Mouse (Mus musculus): Measurements from ENCODE around the gene Anxa6. TPM values are rescaled to one million over a fixed set of nuclear protein-coding genes. Genes with fewer than 3 reads are reported as not detected.

Gene Anxa6
- polyA plus RNA-seq, 1 experiment from 2014 or later = 78.5 TPM

DNA sequence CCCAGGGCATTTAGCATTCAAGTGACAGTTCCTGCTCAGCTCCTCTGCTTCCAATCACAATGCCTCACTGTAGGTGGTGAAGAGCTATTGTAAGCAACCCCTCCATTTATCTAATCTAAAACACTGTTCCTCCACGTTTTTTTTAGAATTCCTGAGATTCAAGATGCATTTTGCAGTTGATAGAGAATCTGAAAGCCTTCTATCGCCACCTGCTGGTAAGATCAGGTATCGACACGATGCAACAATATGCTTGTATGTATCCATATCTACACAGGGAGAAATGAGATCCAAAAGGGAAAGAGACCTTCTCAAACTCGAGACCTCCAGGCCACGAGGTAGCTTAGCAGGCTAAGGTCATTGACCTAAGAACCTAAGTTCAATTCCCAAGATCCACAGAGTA is 49.2 kb downstream of the Anxa6 start:
- H3K36me3 ChIP-seq (ENCODE audit: control insufficient read depth, insufficient read depth, low read length) = peaks cover 30% of the 10 kb centered on the region; the same call in 1 of the 2 replicates
- H3K4me3 ChIP-seq (ENCODE audit: low read depth, low read length) = no peak overlapping the region
- no peak for ATAC-seq (replicated peaks; ENCODE audit: low FRiP score)
- no peaks in the 10 kb centered on the region for H3K27me3 ChIP-seq (replicated peaks; ENCODE audit: control insufficient read depth, insufficient read depth, low read length)
- DNase-seq (ENCODE audit: low spot score) = peak; percentile 69
- H3K4me1 ChIP-seq (replicated peaks; ENCODE audit: control insufficient read depth, insufficient read depth, low read length) = no peaks in the 10 kb centered on the region
- no peak overlapping the region for H3K4me2 ChIP-seq
- H3K9ac ChIP-seq (ENCODE audit: low read depth, low read length) = no peak overlapping the region
- no peaks in the 10 kb centered on the region for H3K9me3 ChIP-seq (ENCODE audit: control insufficient read depth, low read length)
- no peak overlapping the region for H3K27ac ChIP-seq (ENCODE audit: low read depth, low read length)
- WGBS = 1% methylated on average over 6 of the region's 6 CpGs

DNA sequence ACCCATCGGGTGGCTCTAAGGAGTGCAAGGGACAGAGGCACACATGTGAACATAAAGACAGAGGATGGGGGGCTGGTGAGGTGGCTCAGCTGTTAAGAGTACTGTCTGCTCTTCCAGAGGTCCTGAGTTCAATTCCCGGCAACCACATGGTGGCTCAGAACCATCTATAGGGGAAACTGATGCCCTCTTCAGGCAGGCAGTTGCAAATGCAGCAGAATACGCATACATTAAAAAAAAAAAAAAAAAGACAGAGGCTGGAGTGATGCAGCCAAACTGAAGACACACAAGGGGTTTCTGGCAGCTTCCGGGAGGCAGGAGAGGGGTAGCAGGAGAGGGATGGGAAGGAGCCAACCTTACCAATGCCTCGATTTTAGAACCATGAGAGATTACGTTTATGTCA is 50.7 kb downstream of the Anxa6 start:
- H3K9me3 ChIP-seq (ENCODE audit: control insufficient read depth, low read length) = no peaks in the 10 kb centered on the region
- peaks cover 26% of the 10 kb centered on the region; the same call in 1 of the 2 replicates for H3K36me3 ChIP-seq (ENCODE audit: control insufficient read depth, insufficient read depth, low read length)
- H3K4me1 ChIP-seq (replicated peaks; ENCODE audit: control insufficient read depth, insufficient read depth, low read length) = no peaks in the 10 kb centered on the region
- H3K9ac ChIP-seq (ENCODE audit: low read depth, low read length) = no peak overlapping the region
- H3K27ac ChIP-seq (ENCODE audit: low read depth, low read length) = no peak overlapping the region
- no peak for ATAC-seq (replicated peaks; ENCODE audit: low FRiP score)
- H3K4me2 ChIP-seq = no peak overlapping the region
- H3K27me3 ChIP-seq (replicated peaks; ENCODE audit: control insufficient read depth, insufficient read depth, low read length) = no peaks in the 10 kb centered on the region
- no peak overlapping the region for H3K4me3 ChIP-seq (ENCODE audit: low read depth, low read length)
- no peak for DNase-seq (ENCODE audit: low spot score)
- WGBS = 79% methylated on average over 6 of the region's 6 CpGs

DNA sequence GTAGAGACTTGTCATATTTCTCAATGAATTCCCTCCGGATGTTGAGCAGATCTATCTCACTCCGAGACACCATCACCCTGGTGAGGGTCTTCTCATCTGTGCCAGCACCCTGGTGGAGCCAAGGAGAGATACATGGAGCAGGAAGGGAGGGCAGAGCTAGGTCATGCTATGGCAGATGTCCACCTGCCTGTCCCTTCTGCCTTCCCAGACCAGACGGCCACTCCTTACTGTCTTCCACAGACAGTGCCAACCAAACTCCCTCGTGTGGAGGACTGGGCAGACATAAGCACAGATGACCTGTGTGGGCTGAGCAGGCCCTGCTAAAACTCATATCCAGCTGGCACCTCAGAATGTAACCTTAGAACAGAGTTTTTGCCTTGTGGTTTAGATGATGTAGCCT is 51.6 kb downstream of the Anxa6 start:
- Histone ChIP-seq H3K27me3 (replicated peaks; ENCODE audit: control insufficient read depth, insufficient read depth, low read length) (no peaks in the 10 kb centered on the region), H3K9me3 (ENCODE audit: control insufficient read depth, low read length) (no peaks in the 10 kb centered on the region), H3K27ac (ENCODE audit: low read depth, low read length) (no peak overlapping the region), H3K4me2 (no peak overlapping the region), H3K4me3 (ENCODE audit: low read depth, low read length) (no peak overlapping the region), H3K36me3 (ENCODE audit: control insufficient read depth, insufficient read depth, low read length) (peaks cover 26% of the 10 kb centered on the region; the same call in 1 of the 2 replicates), H3K9ac (ENCODE audit: low read depth, low read length) (no peak overlapping the region), H3K4me1 (replicated peaks; ENCODE audit: control insufficient read depth, insufficient read depth, low read length) (no peaks in the 10 kb centered on the region)
- no peak for ATAC-seq (replicated peaks; ENCODE audit: low FRiP score)
- WGBS = 93% methylated on average over 4 of the region's 4 CpGs
- no peak for DNase-seq (ENCODE audit: low spot score)

DNA sequence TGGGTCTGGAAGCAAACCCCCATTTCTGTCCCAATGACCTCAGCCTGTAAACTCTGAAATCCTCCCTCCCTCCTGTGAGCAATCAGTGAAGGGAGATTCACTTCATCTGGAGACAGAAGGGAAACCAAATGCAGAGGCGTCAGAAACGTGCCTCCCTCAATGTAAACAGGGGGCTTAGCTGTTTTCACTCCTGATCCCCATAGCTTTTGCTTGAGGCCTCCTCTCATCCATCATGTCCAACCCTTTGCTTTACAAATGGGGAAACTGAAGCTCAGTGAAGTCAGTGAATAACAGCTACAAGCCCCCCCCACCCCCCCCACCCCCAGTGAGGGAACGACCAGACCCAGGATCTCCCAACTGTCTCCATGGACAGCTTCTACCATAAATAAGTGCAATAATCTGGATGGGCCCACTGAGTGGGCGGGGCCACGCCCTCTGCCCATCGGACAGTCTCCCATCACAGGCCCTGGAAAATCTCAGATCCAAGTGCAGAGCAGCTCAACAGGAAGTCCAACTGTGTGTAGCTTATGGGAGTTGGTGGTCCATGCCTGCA is 55.8 kb downstream of the Anxa6 start:
- peaks cover 10% of the 10 kb centered on the region for H3K4me1 ChIP-seq (replicated peaks; ENCODE audit: control insufficient read depth, insufficient read depth, low read length)
- no peak overlapping the region for H3K4me3 ChIP-seq (ENCODE audit: low read depth, low read length)
- no peaks in the 10 kb centered on the region for H3K9me3 ChIP-seq (ENCODE audit: control insufficient read depth, low read length)
- H3K9ac ChIP-seq (ENCODE audit: low read depth, low read length) = no peak overlapping the region
- ATAC-seq (replicated peaks; ENCODE audit: low FRiP score) = no peak
- DNase-seq (ENCODE audit: low spot score) = no peak
- 0 out of 2 replicates have a peak overlapping the region, but pooled peaks have one; percentile 58 for H3K27ac ChIP-seq (ENCODE audit: low read depth, low read length)
- peaks cover 14% of the 10 kb centered on the region; the same call in 1 of the 2 replicates for H3K36me3 ChIP-seq (ENCODE audit: control insufficient read depth, insufficient read depth, low read length)
- WGBS = 59% methylated on average over 6 of the region's 6 CpGs
- H3K27me3 ChIP-seq (replicated peaks; ENCODE audit: control insufficient read depth, insufficient read depth, low read length) = no peaks in the 10 kb centered on the region
- no peak overlapping the region for H3K4me2 ChIP-seq

DNA sequence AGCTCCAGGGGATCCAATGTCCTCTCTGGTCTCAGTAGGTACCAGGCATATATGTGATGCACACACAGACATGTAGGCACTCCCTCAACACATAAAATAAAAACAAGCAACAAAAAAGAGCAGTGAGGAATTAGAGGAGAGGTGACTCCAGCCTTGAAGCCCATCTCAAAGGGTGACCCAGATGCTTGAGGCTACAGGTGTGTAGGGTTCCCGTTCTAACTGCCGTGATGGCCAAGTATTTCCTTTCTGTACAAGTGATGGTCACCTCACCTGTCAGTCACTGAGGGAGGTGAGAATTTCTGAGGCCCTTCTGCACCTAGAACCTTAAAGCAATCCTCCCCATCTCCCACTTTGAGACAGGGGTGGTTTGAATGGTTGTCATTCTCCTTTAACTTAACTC is 56.9 kb downstream of the Anxa6 start:
- peaks cover 10% of the 10 kb centered on the region for H3K4me1 ChIP-seq (replicated peaks; ENCODE audit: control insufficient read depth, insufficient read depth, low read length)
- no peaks in the 10 kb centered on the region for H3K27me3 ChIP-seq (replicated peaks; ENCODE audit: control insufficient read depth, insufficient read depth, low read length)

DNA sequence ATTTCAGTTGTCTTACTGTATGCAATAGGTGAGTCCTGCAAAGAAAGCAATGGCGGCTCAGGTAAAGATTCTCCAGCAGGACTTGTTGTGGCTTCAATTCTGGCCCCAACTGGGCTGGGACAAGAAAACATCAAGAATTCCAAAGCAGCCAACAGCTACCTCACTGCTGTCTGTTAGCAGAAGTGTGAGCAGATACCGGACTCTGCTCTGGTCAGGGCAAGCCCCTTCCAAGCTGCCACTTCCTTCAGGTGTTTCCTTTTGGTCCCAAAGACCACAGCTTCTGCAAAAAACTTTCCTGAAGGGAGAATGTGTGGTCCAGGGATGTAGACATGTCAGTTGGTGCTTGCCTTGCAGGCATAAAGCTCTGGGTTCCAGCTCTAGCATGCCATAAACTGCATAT is 57.5 kb downstream of the Anxa6 start:
- Histone ChIP-seq H3K27ac (ENCODE audit: low read depth, low read length) (no peak overlapping the region), H3K9ac (ENCODE audit: low read depth, low read length) (no peak overlapping the region), H3K9me3 (ENCODE audit: control insufficient read depth, low read length) (no peaks in the 10 kb centered on the region), H3K4me3 (ENCODE audit: low read depth, low read length) (no peak overlapping the region), H3K4me1 (replicated peaks; ENCODE audit: control insufficient read depth, insufficient read depth, low read length) (peaks cover 10% of the 10 kb centered on the region), H3K27me3 (replicated peaks; ENCODE audit: control insufficient read depth, insufficient read depth, low read length) (no peaks in the 10 kb centered on the region), H3K36me3 (ENCODE audit: control insufficient read depth, insufficient read depth, low read length) (no peaks in the 10 kb centered on the region; the same call in 1 of the 2 replicates), H3K4me2 (no peak overlapping the region)
- no peak for ATAC-seq (replicated peaks; ENCODE audit: low FRiP score)
- 61% methylated on average over 2 of the region's 2 CpGs for WGBS
- no peak for DNase-seq (ENCODE audit: low spot score)

More for the DNA sequence above, 56.9 kb downstream of the Anxa6 start:
- H3K9me3 ChIP-seq (ENCODE audit: control insufficient read depth, low read length) = no peaks in the 10 kb centered on the region
- 91% methylated on average over 2 of the region's 2 CpGs for WGBS
- H3K27ac ChIP-seq (ENCODE audit: low read depth, low read length) = no peak overlapping the region
- H3K4me3 ChIP-seq (ENCODE audit: low read depth, low read length) = no peak overlapping the region
- H3K36me3 ChIP-seq (ENCODE audit: control insufficient read depth, insufficient read depth, low read length) = peaks cover 2% of the 10 kb centered on the region; the same call in 1 of the 2 replicates
- H3K9ac ChIP-seq (ENCODE audit: low read depth, low read length) = no peak overlapping the region
- DNase-seq (ENCODE audit: low spot score) (no peak), ATAC-seq (replicated peaks; ENCODE audit: low FRiP score) (no peak)
- H3K4me2 ChIP-seq = no peak overlapping the region

DNA sequence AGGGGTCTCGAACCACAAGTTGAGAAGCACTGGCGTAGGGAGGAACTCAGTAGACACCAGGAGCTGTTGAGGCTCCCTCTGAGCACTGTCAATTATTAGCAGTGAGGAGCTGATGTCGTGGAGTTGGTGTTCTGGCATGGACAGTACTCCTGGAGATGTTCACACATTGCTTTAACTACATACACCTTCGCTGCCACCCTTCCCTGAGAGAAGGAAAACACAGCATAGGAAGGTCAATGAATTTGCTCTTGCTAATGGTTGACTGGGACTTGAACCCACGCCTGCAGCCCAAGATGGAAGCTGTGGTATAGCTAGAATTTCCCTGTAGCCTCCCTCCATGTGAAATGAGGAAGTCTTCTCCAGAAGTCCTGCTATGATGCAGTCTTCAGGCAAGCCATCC is 57.9 kb downstream of the Anxa6 start:
- Histone ChIP-seq H3K4me3 (ENCODE audit: low read depth, low read length) (no peak overlapping the region), H3K36me3 (ENCODE audit: control insufficient read depth, insufficient read depth, low read length) (no peaks in the 10 kb centered on the region; the same call in 1 of the 2 replicates), H3K4me1 (replicated peaks; ENCODE audit: control insufficient read depth, insufficient read depth, low read length) (peaks cover 10% of the 10 kb centered on the region), H3K27ac (ENCODE audit: low read depth, low read length) (no peak overlapping the region), H3K4me2 (no peak overlapping the region), H3K9me3 (ENCODE audit: control insufficient read depth, low read length) (no peaks in the 10 kb centered on the region), H3K27me3 (replicated peaks; ENCODE audit: control insufficient read depth, insufficient read depth, low read length) (no peaks in the 10 kb centered on the region), H3K9ac (ENCODE audit: low read depth, low read length) (no peak overlapping the region)
- ATAC-seq (replicated peaks; ENCODE audit: low FRiP score) (no peak), DNase-seq (ENCODE audit: low spot score) (no peak)
- 67% methylated on average over 5 of the region's 5 CpGs for WGBS

DNA sequence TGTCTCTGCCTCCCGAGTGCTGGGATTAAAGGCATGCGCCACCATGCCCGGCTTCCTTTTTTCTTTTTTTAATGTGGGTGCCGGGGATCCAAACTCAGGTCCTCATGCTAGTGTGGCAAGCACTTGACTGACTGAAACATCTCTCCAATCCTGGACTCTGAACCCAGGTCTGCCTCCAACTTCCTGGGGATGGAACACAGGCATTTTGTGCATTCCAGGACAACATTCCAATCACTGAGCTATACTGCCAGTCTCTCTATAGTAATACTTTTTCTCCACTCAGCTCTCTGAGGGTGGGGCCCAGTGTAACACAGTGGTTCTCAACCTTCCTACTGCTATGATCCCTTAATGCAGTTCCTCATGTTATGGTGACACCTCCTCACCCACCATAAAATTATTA is 58.6 kb downstream of the Anxa6 start:
- Histone ChIP-seq H3K4me1 (replicated peaks; ENCODE audit: control insufficient read depth, insufficient read depth, low read length) (peaks cover 10% of the 10 kb centered on the region), H3K9ac (ENCODE audit: low read depth, low read length) (no peak overlapping the region), H3K27ac (ENCODE audit: low read depth, low read length) (no peak overlapping the region), H3K36me3 (ENCODE audit: control insufficient read depth, insufficient read depth, low read length) (no peaks in the 10 kb centered on the region; the same call in 1 of the 2 replicates), H3K27me3 (replicated peaks; ENCODE audit: control insufficient read depth, insufficient read depth, low read length) (no peaks in the 10 kb centered on the region), H3K9me3 (ENCODE audit: control insufficient read depth, low read length) (no peaks in the 10 kb centered on the region), H3K4me3 (ENCODE audit: low read depth, low read length) (no peak overlapping the region), H3K4me2 (no peak overlapping the region)
- ATAC-seq (replicated peaks; ENCODE audit: low FRiP score) (no peak), DNase-seq (ENCODE audit: low spot score) (no peak)
- WGBS = 81% methylated on average over 4 of the region's 4 CpGs

DNA sequence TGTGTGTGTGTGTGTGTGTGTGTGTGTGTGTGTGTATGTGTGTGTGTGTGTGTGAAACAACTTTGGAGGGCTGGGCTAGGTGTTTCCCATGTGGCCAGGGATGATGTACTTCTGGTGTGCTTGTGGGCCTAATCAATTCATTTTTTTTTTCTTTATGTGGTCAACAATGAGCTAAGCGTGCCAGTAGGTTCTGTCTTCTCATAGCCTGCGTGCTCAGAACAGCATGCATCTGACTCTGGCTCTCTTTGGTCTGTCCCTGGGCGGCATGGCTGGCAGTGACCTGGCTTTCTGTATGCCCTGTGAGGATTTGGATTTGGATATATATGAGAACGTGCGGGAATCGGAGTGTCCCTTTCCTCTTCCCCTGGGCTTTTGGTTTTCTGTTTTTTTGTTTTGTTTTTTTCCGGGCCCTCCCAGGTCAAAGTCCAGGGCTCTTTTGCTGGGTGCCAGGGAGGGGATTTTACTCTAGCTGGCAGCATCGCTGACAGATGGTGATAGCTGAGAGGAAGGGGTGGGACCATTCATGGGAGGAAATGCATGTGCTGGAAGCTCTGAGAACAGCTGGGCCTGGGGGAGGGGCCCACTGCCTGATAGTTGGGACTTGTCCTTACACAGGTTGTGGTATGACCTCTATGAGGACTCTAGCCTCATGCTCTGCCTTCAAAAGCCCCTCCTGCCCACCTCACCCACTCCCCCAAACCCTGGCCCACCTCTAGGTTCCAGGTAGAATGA is 59.6 kb downstream of the Anxa6 start:
- H3K36me3 ChIP-seq (ENCODE audit: control insufficient read depth, insufficient read depth, low read length) = no peaks in the 10 kb centered on the region; the same call in 1 of the 2 replicates
- peaks cover 10% of the 10 kb centered on the region for H3K4me1 ChIP-seq (replicated peaks; ENCODE audit: control insufficient read depth, insufficient read depth, low read length)
- 0 out of 2 replicates have a peak overlapping the region, but pooled peaks have one; percentile 17 for H3K4me2 ChIP-seq
- ATAC-seq (replicated peaks; ENCODE audit: low FRiP score) (peak; percentile 63), DNase-seq (ENCODE audit: low spot score) (peak; percentile 57)
- no peak overlapping the region for H3K4me3 ChIP-seq (ENCODE audit: low read depth, low read length)
- H3K9ac ChIP-seq (ENCODE audit: low read depth, low read length) = no peak overlapping the region
- WGBS = 43% methylated on average over 8 of the region's 8 CpGs
- no peaks in the 10 kb centered on the region for H3K27me3 ChIP-seq (replicated peaks; ENCODE audit: control insufficient read depth, insufficient read depth, low read length)
- no peaks in the 10 kb centered on the region for H3K9me3 ChIP-seq (ENCODE audit: control insufficient read depth, low read length)
- H3K27ac ChIP-seq (ENCODE audit: low read depth, low read length) = no peak overlapping the region
